Mouse (Mus musculus) liver, embryonic 14.5 days (tissue): ENCODE measurements around the gene Vstm2a. TPM values are rescaled to one million over a fixed set of nuclear protein-coding genes. Genes with fewer than 3 reads are reported as not detected.

Source experiments
- ATAC-seq: fragments of 200-750 bp; cut with Nextera tagmentation; 2 replicates; pipeline ENCODE4 v1.8.0; 2017; ENCODE audit warnings: moderate number of reproducible peaks, mild to moderate bottlenecking, moderate library complexity; ENCODE audit not compliant: insufficient read depth
- DNase-seq, 3 experiments: peaks; one replicate each; pipeline ENCODE4 v3.0.0-alpha.2; 2012 to 2013; ENCODE audit warnings: low read depth in 3 of 3, low spot score in 3 of 3
- H3K27ac ChIP-seq: fragments of 300-500 bp; sonication (generic); 2 replicates; pipeline ENCODE4 v1.5.1; 2014; ENCODE audit warnings: moderate library complexity, mild to moderate bottlenecking, control low read depth, inconsistent platforms
- H3K27me3 ChIP-seq: fragments of 300-500 bp; sonication (generic); 2 replicates; pipeline ENCODE4 v1.6.1; 2014; ENCODE audit warnings: mild to moderate bottlenecking, low read length, moderate library complexity; ENCODE audit not compliant: control insufficient read depth, insufficient read depth
- H3K36me3 ChIP-seq: fragments of 300-500 bp; sonication (generic); replicated peaks from 2 replicates; pipeline ENCODE4 v1.6.1; 2014; ENCODE audit warnings: low read depth; ENCODE audit not compliant: control insufficient read depth, insufficient read depth
- H3K4me1 ChIP-seq, 2 experiments: fragments of 200-500 bp in 1 of 2; fragments of 300-500 bp in 1 of 2; sonication (generic) in 1 of 2; replicated peaks; 2 replicates each; pipeline ENCODE4 v1.6.1; 2012 to 2014; ENCODE audit warnings: antibody characterized with exemption in 1 of 2, inconsistent platforms in 1 of 2, low read length in 1 of 2; ENCODE audit not compliant: control insufficient read depth in 2 of 2, insufficient read depth in 2 of 2
- H3K4me2 ChIP-seq: fragments of 300-500 bp; sonication (generic); 2 replicates; pipeline ENCODE4 v1.6.1; 2014; ENCODE audit warnings: low read depth, mild to moderate bottlenecking, control low read depth, moderate library complexity
- H3K4me3 ChIP-seq, 2 experiments: fragments of 200-500 bp in 1 of 2; fragments of 300-500 bp in 1 of 2; sonication (generic) in 1 of 2; 2 replicates each; pipeline ENCODE4 v1.5.1; 2012 to 2014; ENCODE audit warnings: low read depth in 2 of 2, low read length in 2 of 2, mild to moderate bottlenecking in 2 of 2, control low read depth in 1 of 2, inconsistent platforms in 1 of 2, moderate library complexity in 1 of 2; ENCODE audit not compliant: insufficient read depth in 1 of 2
- H3K9ac ChIP-seq: fragments of 300-500 bp; sonication (generic); replicated peaks from 2 replicates; pipeline ENCODE4 v1.6.1; 2014; ENCODE audit warnings: mild to moderate bottlenecking, control low read depth, moderate library complexity
- H3K9me3 ChIP-seq: fragments of 300-500 bp; sonication (generic); 2 replicates; pipeline ENCODE4 v1.6.1; 2016; ENCODE audit warnings: low read length, mixed read lengths; ENCODE audit not compliant: control insufficient read depth
- CTCF ChIP-seq: IDR thresholded peaks from 2 replicates; pipeline ENCODE4 v1.5.1; 2016; ENCODE audit warnings: antibody characterized with exemption, low read depth, control low read depth
- EP300 ChIP-seq: IDR thresholded peaks from 2 replicates; pipeline ENCODE4 v1.6.1; 2016; ENCODE audit warnings: antibody characterized with exemption, low read depth
- WGBS: fragments of 180-500 bp; shearing (Covaris S2); extraction: QIAGEN DNeasy Blood & Tissue Kit; methylation state at CpG from one replicate; pipeline ENCODE4 v1.1.7; 2014; ENCODE audit not compliant: insufficient replicate concordance; 5-methylcytosine and 5-hydroxymethylcytosine counted together
- polyA plus RNA-seq, 2 experiments: library from polyadenylated mRNA; depleted of rRNA in 1 of 2; stranded (reverse) in 1 of 2; unstranded in 1 of 2; fragments of >200 nt; fragmentation: Nextera tagmentation in 1 of 2; extraction: Ambion mirVana in 1 of 2; gene quantifications; 2 replicates each; pipeline versions ENCODE4 v1.2.1 to v1.2.3; 2012 to 2014

Vstm2a gene
- polyA plus RNA-seq, 2 experiments = 0.02 TPM; not detected in 1

GRCm38 (mm10) chr11:16412609-16413008 is 155.1 kb downstream of the Vstm2a start:
- no peak overlapping the region for H3K9ac ChIP-seq
- no peaks in the 10 kb centered on the region for H3K4me1 ChIP-seq
- 17% methylated on average over 4 of the region's 4 CpGs for WGBS
- no peaks in the 10 kb centered on the region for H3K27me3 ChIP-seq
- no peak overlapping the region for H3K4me2 ChIP-seq
- ATAC-seq = no peak
- H3K27ac ChIP-seq = no peak overlapping the region
- no peak overlapping the region for H3K4me3 ChIP-seq
- DNase-seq = peak in 2 of 3 experiments; percentile 2 to 7
- TF ChIP-seq EP300 (no peak), CTCF (peak; percentile 56)
- H3K9me3 ChIP-seq = no peaks in the 10 kb centered on the region
- H3K36me3 ChIP-seq = no peaks in the 10 kb centered on the region

GRCm38 (mm10) chr11:16413077-16413644 is 155.6 kb downstream of the Vstm2a start:
- Histone ChIP-seq H3K9ac (no peak overlapping the region), H3K4me2 (no peak overlapping the region), H3K36me3 (no peaks in the 10 kb centered on the region), H3K4me1 (no peaks in the 10 kb centered on the region), H3K27ac (no peak overlapping the region), H3K4me3 (no peak overlapping the region), H3K27me3 (no peaks in the 10 kb centered on the region), H3K9me3 (no peaks in the 10 kb centered on the region)
- no peak for TF ChIP-seq CTCF
- TF ChIP-seq EP300 = no peak
- ATAC-seq (no peak), DNase-seq (no peak)
- WGBS = 63% methylated on average over 1 of the region's 1 CpGs

- no peak for ATAC-seq
- no peak overlapping the region for H3K4me2 ChIP-seq
- DNase-seq = no peak
These were observed 182.2 kb downstream of the Vstm2a start for GRCm38 (mm10) chr11:16439548-16440251.

More at GRCm38 (mm10) chr11:16439548-16440251, 182.2 kb downstream of the Vstm2a start:
- no peak overlapping the region for H3K27ac ChIP-seq
- no peaks in the 10 kb centered on the region for H3K36me3 ChIP-seq
- H3K27me3 ChIP-seq = no peaks in the 10 kb centered on the region
- H3K9me3 ChIP-seq = no peaks in the 10 kb centered on the region
- WGBS = 59% methylated on average over 7 of the region's 7 CpGs
- no peak overlapping the region for H3K4me3 ChIP-seq
- no peak overlapping the region for H3K9ac ChIP-seq
- no peaks in the 10 kb centered on the region for H3K4me1 ChIP-seq
- no peak for TF ChIP-seq CTCF
- no peak for TF ChIP-seq EP300
